Mouse (Mus musculus) kidney, adult 18-20 months (tissue): ENCODE results near the gene Tbxas1.

Experiments
- DNase-seq: peaks from one replicate; pipeline ENCODE4 v3.0.0; 2021

The Tbxas1 gene

DNA sequence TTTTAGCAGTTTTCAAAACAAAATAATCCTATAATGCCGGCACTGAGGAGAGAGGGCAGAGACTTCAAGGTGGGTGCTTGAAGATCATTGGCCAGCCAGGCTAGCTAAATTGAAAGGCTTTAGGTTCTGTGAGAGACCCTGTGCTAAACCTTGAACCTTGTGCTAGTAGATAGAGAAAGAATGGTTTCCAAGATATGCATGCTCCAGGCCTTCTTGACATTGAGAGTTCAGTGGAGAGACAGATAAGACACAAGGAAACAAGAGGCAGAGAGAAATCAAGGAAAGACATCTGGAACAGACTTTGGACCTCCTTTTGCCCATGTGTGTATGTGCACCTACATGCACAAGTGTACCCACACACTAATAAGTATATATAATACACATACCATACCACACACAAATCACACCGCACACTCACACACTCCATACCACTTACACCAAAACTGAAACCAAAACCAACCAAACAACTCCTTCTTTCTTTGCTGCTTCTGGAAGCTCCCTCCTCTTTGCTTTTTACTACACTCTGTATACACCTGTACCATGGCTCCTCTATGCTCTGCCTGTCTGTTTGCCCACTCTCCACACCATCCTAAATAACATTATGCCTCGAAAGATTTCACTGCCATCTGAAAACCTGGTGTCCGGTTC is 25.4 kb downstream of the Tbxas1 start:
- DNase-seq, result no peak

DNA sequence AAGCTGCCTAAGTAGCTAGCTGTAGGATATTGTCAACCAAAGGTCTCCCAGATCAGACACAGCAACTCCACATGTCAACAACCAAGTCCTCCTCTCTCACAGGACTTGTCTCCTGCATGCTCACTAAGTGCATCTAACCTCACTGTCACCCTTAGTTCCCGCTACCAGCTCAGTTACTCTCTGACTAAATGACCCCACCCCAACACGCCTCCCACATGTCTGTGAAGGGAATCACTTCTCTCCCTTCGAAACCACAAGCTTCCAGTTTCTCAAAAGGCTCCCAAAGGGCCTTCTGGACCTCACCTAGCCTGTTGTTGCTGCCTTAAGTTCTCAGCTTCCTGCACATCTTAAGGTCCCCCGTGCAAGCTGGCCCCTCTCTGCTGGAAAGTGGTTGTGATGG is 25.9 kb downstream of the Tbxas1 start:
- no peak for DNase-seq

DNA sequence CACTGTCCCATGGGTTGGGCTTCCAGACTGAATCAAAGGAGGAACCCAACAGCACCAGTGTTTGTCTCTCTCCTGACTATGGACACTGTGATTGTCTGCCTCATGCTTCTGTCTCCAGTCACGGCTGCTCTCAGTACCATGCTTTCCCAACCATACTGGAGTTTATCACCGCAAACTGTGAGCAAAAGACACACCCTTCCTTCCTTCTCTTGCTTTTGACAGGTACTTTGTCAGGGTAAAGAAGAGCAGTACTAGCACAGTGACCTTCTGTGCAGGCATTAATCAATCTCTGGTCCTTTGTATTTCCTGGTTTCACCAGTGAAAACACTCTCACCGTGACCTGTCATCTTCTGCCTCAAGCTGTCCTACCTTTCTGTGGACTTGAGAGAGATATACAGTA is 26.4 kb downstream of the Tbxas1 start:
- DNase-seq, result no peak

DNA sequence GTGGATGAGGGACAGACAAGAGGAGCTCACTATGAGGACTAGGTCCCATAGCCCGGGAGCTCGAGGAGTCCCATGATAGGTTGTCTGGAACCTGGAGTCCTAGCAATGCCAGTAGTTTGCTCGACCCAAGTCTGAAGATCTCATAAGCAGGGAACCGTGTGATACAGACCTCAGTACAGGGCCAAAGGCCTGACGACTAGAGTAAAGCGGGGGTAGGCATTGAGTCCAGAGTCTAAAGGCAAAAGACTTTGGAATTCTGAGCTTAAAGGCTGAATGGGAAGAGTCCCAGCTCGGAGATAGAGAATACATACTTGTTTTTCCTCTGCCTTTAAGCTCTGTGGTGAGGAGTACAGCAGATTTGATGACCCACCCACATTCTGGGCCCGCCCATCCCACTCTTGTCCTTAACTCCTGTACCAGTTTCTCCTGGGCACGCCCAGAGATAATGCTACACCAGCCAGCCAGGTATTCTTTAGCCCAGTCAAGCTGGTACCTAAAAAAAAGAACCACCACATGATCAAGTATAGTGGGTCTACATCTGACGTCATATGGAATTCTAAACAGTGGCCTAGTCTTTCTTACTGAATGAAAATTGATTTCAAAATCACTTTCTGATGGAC is 27.7 kb downstream of the Tbxas1 start:
- no peak for DNase-seq

DNA sequence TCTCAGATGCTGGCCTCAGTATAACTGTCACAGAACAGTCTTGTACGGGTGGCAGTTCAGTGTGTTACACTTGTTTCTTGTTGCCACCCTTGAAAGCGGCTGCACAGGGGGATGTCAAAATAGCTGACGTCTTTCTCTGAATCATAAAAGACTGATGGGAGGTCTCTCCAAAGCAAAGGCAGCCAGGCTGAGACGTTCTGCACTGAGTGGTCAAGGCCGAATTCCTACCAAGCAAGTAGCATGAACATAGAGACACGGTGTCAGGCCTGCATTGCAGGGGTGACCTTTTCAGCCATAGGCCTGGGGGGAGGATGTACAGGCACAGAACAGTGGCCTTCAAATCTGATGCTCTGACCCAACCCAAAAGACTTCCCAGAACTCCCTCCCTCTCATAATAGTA is 30.8 kb downstream of the Tbxas1 start:
- DNase-seq, result no peak

DNA sequence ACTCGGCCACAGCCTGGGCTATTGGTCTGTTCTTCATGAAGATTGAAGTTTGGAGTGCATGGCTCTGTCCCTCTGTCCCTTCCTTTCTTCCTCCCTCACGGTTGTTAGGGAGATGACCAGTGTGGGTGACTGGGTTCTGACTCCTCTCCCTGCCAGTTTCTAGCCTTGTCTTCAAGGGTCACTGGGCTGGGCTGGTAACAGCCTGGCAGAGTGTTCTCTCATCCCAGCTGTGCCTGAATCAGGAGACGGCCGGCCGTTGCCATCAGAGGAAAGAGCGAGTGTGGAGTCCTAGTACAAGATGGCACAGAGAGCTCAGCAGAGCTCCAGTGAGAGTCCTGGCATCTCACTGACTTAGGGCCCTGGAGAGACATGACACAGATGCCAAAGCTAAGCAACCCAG is 33.2 kb downstream of the Tbxas1 start:
- no peak for DNase-seq

DNA sequence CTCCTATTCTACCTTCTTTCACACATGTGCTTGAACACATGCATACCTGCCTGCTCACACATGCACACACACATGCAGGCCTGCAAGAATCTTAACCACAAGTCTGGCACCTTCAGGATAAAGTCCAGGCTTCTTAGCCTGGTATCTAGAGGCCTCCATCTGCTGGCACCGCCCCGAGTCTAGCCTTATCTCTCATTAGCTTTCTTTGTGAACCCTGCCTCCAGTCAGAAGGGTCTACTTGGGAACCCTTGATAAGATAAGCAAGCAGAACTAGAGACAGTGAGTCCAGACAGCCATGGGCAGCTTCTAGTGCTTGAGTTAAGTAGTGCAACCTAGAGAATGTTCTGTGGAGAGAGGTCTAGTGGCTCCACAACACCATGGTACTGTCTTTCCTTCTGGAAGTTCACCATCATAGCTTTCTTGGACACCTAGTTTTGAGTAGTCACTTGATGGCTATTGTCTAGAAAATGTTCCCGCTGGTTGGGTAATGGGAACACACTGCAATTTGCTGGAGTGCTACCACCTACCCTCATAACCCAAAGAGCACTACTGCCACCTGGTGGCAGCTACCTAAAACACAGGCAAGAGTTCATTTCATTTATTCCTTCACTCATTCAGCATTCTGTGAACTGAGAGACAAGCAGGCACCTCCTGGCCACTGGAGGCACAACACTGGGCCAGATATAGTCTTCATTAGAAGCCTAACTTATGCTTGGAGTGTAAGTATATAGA is 35.8 kb downstream of the Tbxas1 start:
- peak; percentile 84 for DNase-seq

DNA sequence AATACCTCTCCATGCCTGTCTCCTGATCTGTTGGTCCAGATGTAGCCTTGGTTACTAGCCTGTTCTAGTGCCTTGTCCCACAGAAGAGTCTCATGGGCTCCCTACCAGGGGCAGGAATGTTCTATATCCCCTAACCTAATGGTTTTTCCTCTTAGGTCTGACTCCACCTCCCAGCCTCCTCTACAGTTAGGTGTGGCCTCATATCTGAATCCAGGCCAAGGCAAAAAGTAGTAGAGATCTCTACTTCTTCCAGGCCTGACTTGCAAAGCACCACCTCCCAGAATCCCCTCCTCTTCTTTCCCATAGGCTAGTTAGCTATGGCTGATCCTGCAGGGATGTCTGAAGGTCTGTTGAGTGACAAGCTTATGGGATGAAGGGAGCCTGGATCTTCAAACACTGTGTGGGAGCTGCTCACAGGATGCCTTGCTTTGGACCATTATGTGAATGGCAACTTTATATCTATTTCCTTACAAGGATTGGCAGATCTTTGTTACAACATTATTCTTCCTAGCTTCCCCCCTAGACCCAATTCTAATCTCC is 37.0 kb downstream of the Tbxas1 start:
- DNase-seq, result no peak

DNA sequence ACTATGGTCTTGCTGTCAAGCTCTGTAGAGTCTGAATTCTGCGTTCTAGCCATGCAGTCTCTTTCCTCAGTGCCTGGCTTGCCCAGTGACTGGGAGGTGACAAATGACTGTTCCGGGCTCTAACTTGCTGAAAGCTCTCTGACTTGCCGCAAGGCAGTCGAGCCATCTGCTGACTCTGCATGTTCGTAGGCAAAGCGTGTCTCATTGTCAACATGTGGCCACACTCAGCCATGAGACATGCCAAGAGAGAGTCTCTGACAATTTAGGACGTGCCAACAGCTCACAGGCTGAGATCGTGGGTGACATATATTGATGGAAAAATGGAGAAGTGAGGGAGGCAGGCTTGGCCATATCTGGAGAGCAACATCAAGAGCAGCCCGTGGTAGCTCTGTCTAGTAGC is 37.6 kb downstream of the Tbxas1 start:
- no peak for DNase-seq

DNA sequence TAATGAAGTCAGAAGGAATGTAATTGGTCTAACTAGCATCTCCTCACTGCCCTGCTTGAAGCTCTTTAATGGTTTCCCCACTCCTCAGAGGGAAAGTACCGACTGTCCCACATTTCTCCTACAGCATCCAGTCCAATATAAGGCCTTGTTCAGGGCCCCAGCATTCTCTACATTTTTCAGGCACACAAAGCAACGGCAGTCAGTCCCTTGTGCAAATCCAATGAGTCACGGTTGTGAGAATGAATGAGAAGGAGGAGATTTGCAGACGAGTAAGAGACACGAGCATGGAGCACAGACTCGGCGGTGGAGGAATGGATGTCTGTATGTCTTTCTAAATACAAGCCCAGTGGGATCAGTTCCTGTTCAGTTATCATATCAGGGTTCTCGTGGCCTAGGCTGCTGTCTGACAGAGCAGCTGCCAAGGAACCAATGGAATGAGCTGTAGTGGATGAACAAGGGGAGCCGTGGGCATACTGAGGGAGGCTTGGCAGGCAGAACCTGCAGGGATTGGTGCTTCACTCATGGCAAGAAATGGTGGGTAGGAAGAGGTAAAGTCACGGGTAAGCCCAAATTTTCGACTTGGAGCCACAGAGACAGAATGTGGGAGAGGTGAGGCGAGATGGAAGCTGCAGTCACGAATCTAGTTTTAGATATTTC is 38.3 kb downstream of the Tbxas1 start:
- no peak for DNase-seq

DNA sequence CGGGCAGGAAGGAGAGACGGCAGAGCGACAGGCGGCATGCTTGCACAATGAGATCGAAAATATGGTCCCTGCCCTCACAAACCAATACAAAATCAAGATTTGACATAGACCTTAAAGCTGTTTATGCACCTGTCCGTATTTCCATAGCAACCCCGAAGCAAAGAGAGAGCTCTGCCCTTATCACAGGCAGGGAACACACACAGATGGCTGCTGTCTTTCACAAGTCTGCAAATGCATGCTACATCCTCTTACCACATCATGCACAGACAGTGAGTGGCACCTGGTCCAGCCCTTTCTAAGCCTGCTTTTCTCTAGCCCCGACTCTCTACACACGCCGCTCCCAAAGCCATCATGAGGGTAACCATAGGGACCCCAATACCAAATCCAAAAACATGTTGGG is 39.0 kb downstream of the Tbxas1 start:
- no peak for DNase-seq

DNA sequence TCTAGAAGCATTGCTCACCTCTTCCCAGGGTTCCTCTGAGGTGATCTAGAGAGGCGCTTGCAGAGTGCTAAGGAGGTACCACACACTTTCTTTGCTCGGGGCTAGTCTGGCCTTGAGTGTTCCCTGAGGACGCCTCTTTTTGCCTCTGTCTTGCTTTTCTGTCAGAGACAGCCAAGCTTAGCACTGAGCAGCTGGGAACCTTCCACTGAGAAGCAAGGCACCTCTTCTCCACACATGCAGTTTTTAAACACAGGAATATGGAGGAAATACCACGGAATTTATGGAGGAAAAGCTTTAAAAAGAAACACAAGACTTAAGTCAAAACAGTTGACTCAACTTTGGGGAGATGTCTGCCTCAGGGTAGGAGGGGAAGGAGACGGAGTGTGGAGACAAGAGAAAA is 40.6 kb downstream of the Tbxas1 start:
- no peak for DNase-seq

DNA sequence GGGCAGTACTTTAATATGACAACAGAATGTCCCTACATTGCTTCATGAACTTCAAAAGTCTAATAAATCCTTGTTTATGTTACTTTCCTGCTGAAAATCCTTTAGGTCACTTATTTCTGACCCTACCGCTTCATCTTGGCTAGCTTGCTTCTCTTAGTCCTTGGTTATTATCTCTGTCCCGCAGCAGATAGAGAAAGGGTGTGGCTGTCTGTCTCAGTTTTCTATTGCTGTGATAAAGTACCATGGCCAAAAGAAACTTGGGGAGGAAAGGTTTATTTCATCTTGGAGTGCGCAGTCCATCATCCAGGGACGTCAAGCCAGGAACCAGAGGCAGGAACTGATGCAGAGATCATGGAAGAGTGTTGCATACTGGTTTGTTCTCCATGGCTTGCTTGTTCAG is 41.4 kb downstream of the Tbxas1 start:
- no peak for DNase-seq

DNA sequence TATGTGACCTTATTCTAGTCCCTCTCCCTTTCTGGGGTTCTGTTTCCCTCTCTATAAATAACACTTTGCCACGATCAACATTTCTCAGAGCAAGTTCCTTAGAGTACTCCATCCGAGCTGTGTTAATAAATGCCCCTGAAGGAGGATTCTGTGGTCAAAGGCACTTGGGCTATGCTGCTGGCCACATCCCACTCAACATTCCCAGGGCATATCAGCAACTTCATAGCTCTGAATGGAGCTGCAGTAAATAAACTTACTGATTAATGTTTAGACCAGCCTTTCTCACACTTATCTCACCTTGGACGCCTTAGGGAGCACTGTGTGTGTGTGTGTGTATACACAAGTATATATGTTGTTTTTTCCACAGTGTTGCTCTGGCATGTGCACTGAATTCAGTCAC is 42.2 kb downstream of the Tbxas1 start:
- DNase-seq, result no peak

DNA sequence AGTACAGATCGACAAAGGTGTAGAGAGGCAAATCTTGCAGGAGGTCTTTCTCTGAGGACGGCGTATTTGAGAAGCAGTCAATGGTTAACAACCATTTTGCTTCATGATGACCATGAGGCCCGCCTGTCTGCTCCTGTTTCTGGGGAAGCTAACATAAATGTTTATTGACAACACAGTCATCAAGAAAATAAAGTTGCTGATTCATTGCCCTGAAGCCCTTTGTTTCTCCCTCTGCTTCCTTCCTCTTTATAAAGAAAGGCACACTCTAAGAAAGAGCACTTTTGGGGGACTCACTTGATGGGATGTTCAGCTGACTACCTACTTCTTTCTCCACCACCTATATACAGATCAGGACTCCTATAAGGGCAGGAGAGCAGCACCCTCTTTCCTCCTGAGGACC is 43.5 kb downstream of the Tbxas1 start:
- DNase-seq, result no peak

DNA sequence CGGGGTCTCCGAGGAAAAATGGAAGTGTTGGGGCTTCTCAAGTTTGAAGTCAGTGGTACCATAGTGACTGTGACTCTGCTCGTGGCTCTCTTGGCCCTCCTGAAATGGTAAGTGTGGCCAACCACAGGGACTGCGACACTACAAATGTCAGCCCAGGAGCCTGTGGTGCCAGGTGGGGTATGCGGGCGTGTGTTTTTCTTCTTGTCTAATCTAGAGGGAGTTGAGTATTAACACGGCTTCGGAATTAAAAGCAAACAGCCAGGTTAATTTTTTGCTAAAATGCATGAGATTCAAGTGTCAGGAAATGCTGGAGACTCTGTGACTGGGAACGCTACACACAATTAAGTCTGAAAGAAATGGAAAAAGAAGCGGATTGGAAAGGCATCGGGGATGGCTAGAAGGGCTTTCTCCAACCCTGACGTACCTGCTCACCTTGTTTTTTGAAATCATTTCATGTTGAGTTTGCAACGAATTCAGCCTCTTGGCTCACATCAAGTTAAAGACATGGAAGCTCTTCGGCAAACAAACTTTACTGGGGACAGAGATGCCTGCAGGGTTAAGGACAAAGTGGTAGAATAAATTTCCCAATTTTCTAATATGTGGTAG is 44.0 kb downstream of the Tbxas1 start:
- DNase-seq, result peak; percentile 72

DNA sequence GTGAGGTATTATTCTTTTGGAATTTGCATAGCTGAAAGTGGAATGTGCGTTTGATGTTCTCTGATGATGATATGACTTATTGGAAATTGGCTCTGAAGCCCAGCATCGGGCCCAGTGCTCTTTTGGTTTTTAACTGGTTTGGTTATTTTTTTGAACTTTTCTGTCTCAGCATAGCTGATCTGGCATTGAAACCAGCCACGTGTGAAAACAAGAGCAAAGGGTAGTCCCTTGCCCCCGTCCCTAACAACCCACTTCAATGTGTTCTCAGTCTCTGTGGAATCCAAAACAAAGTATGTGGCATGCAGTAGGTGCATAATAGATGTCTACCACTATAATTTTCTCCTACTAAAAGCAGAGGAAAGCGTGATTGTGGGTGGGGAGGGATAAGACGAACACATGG is 44.9 kb downstream of the Tbxas1 start:
- peak; percentile 45 for DNase-seq

DNA sequence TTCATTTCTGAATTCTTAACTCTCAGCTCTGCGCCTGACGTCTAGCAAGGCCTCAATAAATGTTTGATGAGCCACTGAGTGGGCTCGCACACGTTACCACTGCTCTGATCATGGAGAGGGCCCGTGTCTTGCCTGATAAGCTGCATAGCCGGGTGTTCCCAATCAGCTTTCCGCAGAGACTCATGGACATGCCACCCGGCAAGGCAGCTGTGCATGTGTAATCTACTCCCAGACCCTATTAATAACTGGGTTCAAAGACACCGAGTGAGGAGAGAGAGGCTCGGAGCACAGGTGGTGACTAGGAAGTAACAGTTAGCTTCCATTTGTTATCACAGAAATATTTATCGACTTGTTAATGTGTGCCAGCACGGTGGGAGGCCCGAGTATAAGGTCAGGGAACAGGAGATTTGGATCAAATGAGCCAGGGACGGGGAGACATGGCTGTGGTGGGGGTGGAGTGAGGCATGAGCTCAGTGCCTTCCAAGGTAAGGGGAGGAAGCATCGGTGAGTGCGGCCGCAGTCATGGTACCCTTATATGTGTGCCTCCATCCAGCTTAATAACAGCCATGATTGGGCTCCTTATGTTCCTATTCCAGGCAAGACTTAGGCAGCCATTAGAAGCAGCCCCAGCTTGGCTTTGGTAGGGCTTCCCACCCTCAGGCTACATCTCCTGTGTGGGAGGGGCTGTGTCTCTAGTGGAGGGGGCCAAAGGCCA is 46.0 kb downstream of the Tbxas1 start:
- peak; percentile 32 for DNase-seq

DNA sequence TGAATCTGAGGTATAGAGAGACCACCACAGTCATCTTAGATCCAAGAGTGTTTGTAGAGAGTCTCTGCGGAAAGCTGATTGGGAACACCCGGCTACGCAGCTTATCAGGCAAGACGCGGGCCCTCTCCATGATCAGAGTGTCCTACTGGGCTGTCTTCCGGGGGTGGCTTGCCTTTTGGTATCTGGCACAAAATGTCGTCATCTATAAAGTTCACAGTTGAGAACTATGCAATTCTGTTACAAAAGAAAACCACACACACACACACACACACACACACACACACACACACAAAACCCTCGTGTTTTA is 46.6 kb downstream of the Tbxas1 start:
- DNase-seq, result no peak

DNA sequence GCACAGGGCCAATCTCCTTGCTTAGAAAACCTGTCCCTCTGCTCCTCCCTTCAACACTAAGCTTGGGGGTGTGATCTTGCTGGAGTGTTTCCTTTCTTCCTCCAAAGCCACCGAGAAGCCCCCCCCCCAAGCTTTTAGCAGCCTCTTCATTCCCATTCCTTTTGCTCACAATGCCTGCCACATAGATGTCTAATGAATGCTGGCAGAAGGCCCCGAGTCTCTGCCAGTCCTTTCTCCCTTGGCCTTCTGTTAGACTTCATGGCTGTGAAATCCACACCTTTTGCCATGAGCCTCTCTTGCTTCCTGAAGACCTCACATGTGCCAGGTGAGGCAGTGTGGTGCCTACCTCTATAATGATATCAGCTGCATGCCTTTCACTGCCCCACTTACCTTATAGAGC is 47.3 kb downstream of the Tbxas1 start:
- no peak for DNase-seq

DNA sequence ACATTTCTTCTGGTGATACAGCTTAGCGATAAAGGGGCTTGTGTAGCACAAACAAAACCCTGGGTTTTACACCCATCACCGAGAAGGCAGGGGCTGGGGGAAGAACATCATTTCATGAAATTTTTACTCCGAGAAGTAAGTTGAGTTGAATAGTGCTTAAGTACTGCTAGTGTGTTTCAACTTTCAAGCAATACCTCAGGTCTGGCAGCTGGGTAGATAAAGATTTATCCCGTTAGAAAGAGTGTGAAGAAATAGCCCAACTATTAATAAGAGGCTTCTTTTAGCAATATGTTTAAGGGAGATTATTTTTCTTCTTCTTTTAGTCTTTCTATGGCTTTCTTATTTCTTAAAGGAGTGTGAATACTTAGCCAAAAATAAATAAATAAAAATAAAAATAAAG is 48.2 kb downstream of the Tbxas1 start:
- no peak for DNase-seq

DNA sequence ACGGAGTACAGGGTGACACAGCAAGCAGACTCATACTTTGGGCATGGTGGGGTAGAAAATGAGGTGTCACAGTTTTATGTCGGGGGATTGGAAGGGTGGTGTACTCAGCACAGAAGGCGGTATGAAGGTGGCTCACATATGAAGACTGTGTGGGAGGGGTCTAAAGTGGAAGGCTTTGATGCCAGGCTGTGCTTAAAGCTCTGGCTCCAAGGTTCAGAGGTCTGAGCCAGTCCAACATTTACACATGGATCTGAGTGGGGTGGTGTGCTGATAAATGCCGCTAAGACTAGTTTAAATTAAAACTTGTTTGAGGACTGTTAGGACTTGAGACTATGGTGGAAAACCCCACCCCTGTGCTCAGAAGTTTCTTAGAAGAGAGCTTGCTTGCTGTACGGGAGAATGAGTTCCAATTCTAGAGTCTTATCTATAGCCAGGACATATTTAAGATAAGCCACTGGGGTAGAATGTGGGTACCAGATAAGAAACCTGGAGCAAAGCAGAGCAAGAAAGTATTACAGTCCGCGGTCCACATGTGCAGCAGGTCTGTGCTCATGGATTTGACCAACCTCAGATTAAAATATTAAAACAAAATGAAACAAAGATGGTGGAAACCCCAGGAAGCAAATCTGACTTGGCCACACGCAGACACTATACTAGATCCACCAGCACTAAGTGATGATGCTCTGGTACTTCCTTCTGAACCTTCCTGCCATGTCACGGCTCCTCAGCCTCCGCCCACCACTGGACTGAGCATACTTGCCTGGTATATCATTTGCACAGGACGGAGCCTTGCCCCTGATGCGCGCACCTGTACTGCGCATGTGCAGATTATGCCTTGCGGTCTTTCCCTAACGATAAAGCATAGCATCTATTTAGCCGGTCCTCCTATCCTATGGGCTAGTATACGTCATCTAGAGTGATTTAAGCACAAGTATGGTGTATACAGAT is 48.9 kb downstream of the Tbxas1 start:
- DNase-seq, result no peak
